Mouse (Mus musculus) telencephalon, adult 2 months (tissue): Measurements from ENCODE around the gene Espn.

ENCODE experiments used
- DNase-seq: peaks from one replicate; pipeline ENCODE4 v3.0.0-alpha.2; 2011; ENCODE audit warnings: low read depth, low spot score

Espn gene

DNA sequence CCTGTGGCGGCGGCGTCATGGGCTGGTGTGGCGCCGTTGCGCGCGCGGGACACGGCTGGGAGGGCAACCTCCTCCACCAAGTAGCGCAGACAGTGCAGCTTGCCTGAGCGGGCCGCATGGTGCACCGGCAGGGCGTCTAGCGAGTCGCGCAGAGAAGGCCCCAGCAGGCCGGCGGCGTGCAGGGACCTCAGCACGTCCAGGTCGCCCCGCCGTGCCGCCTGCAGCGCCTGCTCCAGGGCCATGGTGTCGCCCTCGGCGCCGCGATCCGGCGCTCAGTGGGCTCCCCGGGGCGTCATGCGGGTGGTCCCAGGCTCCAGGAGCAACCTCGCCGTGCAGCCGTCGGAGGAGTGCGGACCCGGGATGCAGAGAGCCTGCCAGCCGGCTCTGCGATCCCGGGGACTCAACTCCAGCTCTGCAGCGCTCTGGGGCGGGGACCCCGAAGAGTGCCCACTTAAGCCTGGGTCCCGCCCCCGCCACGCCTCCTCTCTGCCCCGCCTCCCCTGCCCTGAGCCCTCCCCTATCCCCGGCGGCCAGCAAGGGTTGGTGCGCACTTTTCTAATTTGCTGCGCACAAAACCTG, at the start of gene Espn:
Gene Espn, minus strand, starts transcription at position 406 of the 579 bp plus-strand sequence.
- DNase-seq, result no peak

DNA sequence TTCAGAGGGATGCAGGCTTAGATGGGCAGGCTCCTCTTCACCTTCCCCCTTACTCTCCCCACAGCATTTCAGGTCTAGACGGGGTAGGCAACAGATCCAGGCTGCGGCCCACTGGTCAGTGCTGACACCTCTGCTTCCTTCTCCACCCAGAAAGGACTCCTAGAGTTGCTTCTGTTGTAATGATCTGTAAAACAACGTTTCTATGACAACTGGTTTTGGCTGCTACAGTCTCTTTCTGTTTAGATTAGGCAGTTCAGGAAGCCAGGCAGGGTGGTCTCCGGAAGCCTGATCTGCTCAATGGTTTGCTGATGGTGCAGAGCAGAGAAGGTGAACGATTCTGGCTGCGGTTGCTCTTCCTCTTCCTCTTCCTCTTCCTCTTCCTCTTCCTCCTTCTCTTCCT, 49.3 kb upstream of the Espn start:
- DNase-seq, result no peak

DNA sequence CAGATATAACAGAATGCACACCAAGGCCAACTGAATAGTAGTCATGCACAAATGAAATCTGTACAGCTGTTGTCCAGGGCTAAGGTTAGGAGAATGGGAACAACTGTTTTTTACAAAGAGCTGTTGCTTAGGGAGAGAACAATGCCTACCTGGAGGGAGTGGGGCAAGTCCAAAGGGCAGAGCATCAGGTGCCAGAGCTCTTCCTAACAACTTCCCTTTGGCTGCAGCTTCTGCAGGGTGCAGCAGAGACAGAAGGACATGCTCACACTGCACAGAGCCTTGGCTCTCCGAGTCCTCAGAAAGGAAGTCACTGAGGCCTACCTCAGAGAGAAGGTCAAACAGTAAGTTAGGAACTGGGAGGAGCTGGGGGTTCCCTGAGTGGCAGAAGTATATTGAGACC, 47.4 kb upstream of the Espn start:
- DNase-seq, result no peak

DNA sequence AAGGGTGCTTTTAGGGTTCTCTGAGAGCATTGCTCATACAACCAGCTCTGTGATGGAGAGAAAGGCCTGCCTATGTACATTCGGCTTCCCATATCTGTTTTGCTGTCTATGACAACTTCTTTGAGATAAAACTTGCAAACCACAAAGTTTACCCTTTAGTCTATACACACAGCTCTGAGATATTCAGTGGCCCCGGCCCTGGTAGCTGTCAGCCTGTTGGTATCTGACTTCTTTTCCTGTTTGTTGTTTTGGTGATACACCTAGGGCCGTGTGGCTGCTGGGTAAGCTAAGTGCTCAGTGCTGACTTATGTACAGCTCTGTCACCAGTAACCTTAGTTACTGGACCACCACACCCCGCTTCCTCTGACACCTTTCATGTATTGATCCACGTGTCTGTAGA, 45.4 kb upstream of the Espn start:
- no peak for DNase-seq

DNA sequence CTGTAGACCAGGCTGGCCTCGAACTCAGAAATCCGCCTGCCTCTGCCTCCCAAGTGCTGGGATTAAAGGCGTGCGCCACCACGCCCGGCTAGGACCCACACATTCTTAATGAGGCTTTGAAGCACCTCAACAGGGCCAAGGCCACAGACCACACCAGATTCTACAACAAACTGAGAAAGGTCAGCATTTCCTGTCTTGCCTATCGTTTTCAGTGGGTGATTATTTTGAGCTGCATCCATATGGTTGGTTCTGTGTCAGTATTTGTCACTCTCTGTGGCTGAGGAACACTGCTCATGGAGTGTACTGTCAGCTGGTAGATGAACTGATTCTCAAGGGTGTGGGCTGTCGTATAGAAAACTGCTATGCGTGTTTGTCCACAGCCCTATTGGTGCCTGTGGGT, 44.1 kb upstream of the Espn start:
- DNase-seq, result no peak

DNA sequence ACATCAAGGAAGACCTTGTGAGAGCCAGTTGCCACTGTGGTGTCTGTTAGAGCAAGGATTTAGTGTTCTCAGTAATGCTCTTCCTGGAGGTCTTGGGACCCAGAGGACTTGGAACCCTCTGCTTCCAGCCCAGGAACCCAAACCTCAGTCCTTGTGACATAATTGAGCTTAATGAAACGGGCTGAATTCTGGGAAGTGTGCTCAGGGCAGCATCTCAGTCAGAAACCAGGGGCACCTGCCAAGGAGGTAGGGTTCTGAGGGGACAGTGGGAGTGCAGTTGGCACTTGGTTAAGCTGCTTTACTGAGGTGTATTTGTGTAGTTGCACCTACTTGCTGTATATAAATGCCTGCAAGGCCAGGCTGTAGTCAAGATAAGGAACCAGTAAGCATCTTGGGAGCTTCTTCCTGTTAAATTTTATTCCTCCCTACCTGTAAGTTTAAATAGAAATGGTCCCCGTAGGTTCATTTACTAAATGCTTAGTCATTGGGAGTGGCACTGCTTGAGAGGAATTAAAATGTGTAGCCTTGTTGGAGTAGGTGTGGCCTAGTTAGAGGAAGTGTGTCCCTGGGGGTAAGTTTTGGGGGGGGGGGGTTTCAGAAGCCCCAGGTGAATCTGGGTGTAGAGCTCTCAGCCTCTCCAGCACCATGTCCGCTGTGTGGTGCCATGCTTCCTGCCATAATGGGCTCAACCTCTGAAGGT, 42.5 kb upstream of the Espn start:
- DNase-seq, result no peak

DNA sequence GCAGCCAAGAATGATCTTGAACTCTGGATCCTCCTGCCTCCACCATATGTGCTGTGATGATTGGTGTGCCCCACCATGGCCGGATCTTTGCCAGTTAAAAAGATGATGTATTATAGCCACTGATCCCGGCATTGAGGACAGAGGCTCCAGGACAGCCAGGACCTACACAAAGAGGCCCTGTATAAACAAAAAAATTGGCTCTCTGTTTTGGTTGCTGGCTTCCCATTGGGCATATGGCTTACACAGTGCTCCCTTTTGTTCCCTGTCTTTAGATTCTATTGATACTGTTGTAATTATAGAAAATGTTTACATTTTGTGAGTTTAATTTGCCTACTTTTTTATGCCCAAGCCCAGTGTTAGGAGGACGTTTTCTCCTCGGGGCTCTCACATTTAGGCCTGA, 40.4 kb upstream of the Espn start:
- DNase-seq, result no peak

DNA sequence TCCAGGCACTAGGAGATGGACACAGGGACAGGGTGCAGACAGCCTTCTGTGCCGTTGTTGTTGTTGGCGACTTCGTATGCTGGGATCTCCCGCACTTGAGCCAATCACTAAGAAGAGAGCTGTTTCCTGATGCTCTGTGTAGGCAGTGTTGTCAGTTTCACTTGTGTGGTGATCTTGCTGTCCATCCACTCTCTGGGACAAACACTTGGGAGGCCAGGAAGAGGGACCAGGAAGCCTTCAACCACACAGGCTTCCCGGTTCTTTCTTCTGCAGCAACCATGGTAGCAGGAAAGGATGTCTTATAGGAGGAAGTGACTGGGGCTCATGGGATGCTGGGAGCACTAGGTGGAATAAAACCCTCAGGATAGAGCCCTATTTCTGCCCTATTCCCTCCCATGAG, 38.5 kb upstream of the Espn start:
- no peak for DNase-seq

DNA sequence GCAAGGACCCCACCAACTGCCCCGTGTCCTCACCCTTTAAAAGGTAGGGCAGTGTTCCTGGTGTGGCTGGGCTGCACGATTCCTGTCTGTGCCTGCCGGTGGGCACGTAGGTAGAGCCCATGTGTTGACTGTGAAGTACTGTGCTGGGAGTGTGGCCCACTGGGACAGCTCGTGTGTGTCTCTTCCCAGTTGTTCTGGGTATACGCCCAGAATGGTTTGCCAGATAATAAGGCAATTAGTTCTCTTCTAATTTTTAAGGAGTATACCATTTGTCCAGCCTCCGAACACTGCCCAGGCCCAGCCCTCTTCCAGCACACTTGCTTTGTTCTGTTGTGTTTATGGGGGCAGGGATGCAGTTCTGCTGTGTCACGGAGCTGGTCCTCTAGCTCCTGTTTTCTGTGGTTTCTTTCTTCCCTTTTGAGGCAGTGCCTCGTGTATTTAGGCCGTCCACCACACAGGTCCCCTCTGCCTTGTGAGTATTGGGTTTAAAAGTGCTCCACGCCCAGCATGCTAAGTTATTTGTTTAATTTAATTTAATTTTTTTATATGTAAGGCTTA, 38.0 kb upstream of the Espn start:
- DNase-seq, result no peak

DNA sequence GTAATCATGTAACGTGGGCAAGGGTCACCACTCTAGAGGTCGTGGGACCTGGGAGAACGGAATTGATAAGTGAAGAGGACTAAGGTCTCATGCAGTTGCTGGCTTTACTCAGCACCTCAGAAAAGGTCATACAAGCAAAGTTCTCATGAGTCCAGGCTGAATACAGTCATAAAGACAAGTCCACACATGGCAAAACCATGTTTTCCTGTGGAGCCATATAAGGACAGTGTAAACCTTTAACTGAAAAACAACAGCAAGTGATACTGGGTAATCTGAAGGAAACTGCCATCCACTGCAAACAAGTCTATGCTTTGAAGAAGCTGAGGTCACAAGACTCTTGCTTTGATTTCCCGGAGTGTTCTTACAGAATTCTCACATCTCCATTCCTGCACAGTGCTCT, 37.5 kb upstream of the Espn start:
- DNase-seq, result no peak

DNA sequence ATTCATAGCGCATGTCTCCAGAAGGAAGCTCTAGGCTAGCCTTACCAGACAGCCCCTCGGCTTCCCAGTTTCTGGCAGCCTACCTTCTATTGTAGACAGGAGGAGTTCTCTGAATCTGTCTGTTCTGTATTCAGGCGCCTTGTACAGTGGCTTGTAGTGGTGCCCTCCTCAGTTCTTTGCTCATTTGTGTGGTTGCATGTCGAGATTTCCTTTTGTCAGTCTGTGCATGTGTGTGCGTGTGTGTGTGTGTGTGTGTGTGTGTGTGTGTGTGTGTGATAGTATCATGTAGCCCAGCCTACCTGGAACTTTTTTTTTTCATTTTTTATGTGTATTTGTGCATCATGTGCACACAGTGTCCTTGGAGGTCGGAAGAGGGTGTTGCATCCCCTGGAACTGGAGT, 36.9 kb upstream of the Espn start:
- DNase-seq, result no peak

DNA sequence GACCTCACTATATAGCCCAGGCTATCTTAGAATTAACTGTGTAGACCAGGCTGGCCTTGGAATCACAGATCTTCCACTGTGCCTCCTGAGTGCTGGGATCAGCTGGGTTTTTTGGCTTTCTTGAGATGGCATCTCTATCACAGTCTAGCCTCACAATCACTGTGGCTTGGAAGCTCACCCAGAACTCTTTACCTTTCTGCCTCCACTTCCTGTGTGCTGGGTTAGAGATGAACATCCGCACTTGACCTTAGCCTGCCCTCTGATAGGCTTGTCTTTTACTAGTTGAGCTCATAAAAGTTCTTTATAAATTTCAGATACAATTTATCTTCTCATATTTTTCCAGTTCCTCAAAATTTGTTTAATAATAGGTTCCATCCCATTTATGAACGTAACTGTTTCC, 36.5 kb upstream of the Espn start:
- DNase-seq, result no peak

DNA sequence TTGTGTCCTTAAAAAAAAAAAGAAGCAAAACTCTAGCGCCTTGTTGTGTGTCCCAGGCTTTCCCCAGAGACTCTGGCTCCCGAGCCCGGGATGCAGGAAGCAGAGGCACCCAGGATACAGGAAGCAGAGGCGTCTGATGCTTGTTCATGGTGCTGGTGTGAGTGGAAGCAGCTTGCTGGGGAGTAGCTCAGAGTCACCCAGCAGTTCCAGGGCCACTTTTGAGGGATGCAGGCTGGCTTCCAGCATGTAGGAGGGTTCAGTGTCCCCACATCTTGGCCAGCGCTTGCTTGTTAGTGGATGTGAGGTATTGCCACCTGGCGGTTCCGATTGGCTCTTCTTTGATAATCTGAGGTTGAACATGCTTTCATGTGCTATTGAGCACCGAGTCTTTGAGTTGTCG, 35.0 kb upstream of the Espn start:
- no peak for DNase-seq

DNA sequence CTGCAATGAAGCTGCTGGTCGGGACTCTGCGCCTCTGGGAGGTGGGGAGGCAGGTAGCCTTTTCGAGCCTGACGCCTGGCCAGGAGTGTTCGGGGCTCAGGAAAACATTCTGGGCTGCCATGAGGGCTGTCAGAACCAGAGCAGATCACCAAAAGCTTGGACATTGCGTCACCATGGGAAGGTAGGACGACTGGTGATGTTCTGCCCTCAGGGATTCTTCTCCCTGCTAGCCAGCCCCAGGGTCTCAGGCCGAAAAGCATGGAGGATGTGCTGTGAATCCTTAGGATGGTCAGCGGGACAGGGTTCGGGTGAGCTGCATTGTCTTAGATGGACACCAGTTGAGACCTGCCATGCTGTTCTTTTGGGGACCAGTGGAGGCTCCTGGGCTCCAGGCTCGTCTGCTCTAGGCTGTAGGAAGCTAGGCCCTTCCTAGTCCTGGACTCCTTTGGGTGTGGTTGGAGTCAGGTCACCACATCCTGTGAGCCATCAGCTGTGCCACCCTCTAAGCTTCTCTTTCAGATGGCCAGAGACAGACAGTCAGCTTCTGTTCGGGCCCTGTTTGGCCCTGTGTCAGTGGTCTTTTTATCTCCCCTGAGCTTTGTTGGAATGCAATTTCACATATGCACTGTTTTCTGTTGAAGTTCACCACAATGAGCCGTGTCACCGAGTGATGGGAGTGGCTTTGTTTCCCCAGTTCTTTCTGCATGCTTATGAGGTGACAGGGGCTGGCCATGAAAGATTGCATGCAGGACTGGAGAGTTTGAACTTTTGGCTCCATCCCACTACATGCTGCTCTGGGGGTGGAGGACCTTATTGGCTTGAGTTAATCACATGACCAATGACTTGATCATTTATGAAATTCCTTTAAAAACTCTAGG, 34.3 kb upstream of the Espn start:
- no peak for DNase-seq

DNA sequence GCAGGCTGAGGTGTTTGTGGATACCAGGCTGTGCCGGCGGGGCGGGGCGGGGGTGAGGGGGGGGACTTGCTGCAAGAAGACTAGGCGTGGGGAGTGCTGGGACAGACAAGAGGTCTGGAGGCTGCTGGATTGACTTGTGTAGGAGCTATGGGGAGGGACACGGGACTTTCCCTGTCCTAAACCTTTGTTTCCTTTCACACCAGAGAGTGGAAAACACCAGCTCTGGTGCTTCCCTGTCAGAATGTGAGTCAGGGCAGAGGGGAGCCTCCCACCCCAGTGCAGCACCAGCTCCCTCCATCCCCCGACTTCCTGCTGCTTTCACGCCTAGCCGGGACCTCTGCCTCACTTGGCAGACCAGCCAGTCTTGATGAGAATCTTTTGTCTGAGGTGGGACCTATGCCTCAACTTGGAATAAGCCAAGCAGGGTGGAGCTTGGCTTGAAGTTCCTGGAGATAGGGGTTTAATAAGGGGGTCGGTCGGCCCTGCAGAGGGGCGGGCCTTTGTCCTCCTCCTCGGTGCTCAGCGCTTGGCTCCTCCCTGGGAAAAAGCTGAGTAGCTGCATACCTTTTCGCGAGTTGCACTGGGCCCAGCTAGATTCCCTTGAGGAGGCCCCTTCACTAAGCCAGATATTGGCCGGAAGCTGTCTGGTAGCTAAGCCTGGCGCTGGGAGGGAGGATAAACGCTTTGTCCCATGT, 33.5 kb upstream of the Espn start:
- DNase-seq, result no peak

DNA sequence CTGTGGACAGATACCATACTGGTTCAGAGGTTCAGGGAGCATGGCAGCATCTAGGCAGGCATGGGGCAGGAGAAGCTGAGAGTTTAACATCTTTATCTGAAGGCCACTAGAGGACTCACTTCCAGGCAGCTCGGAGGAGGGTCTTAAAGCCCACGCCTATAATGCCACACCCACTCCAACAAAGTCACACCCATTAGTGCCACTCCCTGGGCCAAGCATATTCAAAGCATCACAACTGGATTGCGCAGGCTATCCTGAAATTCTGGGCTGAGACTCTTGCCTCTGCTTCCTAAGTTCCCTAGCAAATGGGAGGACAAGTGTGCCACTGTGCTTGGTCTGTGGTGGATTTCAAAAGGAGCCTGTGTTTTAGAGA, 33.0 kb upstream of the Espn start:
- no peak for DNase-seq

DNA sequence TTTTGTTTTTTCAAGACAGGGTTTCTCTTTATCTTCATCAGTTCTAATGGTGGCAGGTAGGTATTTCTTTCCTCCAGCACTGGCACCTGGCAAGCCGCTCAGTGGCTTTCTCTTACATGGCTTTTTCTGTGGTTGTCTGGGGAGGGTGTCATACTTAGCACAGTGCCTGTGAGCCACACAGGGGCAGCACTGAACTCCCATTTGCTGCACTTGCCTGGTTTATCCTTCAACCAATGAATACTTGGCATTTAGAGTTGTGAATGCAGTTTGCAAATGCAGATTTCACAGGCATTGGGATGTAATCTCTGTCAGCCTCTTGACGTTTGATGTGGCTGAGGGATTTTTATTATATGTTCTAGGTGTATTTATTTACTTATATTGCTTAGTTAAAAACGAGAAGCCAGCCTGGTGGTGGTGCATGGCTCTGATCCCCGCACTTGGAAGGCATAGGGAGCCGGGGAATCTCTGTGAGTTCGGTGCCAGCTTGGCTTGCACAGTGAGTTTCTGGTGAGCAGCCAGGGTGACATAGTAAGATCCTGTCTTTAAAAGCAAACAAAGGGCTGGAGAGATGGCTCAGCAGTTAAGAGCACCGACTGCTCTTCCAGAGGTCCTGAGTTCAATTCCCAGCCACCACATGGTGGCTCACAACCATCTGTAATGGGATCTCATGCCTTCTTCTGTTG, 32.3 kb upstream of the Espn start:
- DNase-seq, result no peak

DNA sequence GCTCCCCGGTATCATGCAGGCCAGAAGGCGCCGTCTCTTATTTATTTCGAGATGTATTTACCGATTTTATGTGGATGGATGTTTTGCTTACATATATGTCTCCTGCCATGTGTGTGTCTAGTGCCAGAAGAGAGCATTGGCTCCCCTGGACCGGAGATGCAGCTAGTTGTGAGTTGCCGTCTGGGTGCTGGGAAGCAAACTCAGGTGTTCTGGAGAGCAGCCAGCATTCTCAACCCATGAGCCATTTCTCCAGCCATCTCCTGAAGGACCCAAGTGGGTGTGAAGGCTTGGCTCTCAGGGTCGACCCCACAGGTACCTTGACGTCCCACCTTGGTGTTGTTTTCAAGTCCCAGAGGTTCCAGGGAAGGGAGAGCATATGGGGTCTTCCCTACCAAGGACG, 30.0 kb upstream of the Espn start:
- DNase-seq, result no peak

DNA sequence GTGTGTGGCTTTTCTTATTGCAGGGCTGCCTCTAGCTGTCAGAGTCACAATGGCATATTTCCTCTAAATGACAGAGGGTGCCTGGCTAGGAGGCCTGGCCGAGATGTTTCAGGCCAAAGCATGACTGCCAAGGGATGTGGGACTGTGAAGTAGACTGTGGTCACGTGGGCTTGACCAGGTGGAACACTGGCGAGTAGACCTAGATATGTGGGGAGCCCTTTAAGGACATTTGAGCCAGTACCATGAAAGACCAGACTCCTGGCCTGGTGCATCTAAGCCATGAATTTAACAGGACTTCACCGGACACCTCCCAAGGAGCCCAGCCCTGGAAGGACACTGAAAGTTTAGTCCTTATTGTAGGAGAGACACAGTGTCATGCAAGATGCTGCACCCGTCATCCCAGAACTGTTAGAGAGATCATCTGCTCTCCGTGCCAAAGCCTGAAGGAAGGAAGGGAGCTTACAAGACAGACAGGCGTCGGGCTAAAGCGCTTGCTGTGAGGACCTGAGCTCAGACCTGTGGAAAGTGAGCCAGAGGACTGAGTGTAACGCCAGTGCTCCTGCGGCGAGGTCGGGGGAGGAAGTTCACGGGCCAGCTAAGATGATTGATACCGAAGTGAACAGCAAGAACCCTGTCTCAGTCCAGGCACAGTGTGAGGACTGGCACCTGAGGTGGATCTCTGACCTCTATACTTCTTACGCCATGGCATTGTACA, 27.9 kb upstream of the Espn start:
- DNase-seq, result no peak

DNA sequence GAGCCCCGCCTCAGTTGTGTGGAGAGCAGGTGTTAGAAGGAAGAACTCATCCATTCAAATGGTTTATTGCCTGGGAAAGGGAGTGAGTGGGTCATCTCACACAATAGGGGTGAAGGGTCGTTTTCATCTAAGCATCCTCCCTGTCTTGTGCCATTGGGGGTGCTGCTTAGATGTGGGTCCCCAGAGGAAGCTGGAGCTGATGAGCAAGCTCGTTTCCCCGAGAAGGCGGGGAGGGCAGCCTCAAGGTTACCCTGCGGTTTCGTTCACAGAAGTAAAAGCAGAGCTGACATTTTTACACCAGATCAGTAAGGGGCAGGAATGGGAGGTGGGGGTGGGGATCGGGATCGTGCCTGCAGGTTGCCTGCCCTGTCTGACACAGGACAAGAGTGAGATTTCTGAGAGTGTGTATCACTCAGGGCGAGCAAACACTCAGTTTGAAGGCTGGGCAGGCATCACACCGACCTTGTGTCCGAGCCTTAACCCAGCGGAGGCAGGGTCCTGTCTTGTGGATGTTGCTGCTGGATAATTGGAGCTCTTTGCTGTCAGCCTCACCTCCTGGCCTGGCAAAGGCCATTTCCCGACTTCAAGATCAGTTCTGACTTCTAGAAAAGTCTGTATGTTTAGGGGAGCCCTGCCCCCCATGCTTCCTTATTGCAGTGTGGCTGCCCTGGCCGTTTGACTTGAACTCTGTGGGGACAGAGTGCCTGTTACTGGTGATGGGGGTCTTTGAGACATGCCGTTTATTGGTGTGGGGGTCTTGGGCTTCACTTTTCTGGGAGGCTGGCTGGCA, 26.9 kb upstream of the Espn start:
- no peak for DNase-seq
